ENCODE assay signal across 8 mouse cellular contexts in the genomic region with DNA sequence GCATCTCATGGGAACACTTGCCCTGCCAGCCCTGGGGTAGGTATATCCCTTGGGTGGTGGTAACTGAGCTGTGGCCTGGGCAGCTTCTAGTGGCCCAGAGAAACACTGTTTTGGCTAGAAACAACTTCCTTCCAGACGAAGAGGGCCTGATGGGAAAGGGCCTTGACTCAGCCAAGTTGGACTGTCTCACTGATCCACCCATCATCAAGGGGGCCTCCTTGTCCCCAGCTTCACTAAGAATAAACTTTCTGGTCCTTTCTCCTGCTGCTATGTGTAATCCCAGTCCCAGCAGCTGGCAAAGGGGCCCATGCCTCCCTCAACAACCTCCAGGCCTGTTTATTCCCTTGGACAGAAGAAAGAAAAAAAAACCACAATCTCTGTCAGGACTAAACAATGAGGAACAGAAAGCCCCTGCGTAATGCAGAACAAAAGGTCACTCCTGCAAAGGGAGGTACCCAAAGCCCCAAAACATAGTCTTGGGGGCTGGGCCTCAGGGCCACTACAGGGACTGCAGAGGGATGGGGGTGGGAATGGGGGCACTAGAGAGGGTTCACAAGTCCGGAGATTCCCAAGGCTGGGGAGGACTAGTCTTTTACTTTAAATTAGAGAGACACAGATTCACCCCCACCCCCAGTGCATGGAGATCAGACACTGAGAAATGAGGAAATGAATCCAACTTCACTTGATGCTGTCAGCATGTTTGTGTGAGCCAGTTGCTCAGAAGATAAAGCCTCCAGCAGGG. TPM values are rescaled to one million over a fixed set of nuclear protein-coding genes. Genes with fewer than 3 reads are reported as not detected.
DNase-seq lines count a peak whose midpoint lies in the region; ATAC-seq and TF ChIP-seq lines count a peak whose summit lies in the region.
"Had no signal": no experiment of that assay in that cellular context is flagged by ENCODE, and none has a peak within 500 bp of the region (broad histone marks: within the 10 kb centered on the region; RNA-seq: fewer than 3 reads in every experiment).

No protein-coding gene starts in this region.

- 40% methylated on average over 3 of the region's 3 CpGs for WGBS in liver, postnatal 0 days (ENCODE audit: insufficient replicate concordance)
- WGBS in stomach, postnatal 0 days = 32% methylated on average over 3 of the region's 3 CpGs
- 28% methylated on average over 3 of the region's 3 CpGs for WGBS in cerebellum, adult 2 months

- peak overlapping the region; percentile 79 for H3K27ac ChIP-seq in liver, postnatal 0 days (ENCODE audit: low read depth)
- peak overlapping the region; percentile 81 for H3K27ac ChIP-seq in stomach, postnatal 0 days (replicated peaks)
- no peak overlapping the region for H3K27ac ChIP-seq in cerebellum, adult 2 months (ENCODE audit: insufficient read depth, low read length)
- H3K27ac ChIP-seq: limb, embryonic 15.5 days had no signal

- TF ChIP-seq EP300 in liver, postnatal 0 days (IDR thresholded peaks at IDR 0.05; ENCODE audit: low read depth) = no peak
- no peak for TF ChIP-seq EP300 in stomach, postnatal 0 days (optimal IDR thresholded peaks at IDR 0.05)

- peak; percentile 56 to 60 for DNase-seq in spleen, postnatal 36 days (ENCODE audit: low spot score in 2 of 2)
- no peak for DNase-seq in spleen, postnatal 10 days (ENCODE audit: low spot score in 2 of 2)
- DNase-seq in heart, adult 8-10 months (ENCODE audit: low spot score) = peak; percentile 72
- DNase-seq in liver, postnatal 0 days = no peak
- no peak for DNase-seq in stomach, postnatal 0 days (ENCODE audit: low spot score)
- DNase-seq in cerebellum, adult 2 months = no peak
- no peak for DNase-seq in adrenal gland, postnatal 25 days

- peaks cover 23% of the 10 kb centered on the region for H3K4me1 ChIP-seq in liver, postnatal 0 days (ENCODE audit: insufficient read depth)
- no peaks in the 10 kb centered on the region for H3K4me1 ChIP-seq in stomach, postnatal 0 days (replicated peaks; ENCODE audit: control insufficient read depth, insufficient read depth)
- no peaks in the 10 kb centered on the region for H3K4me1 ChIP-seq in cerebellum, adult 2 months (ENCODE audit: control insufficient read depth, insufficient read depth, low read length)

- H3K9ac ChIP-seq in liver, postnatal 0 days (replicated peaks) = no peak overlapping the region
- no peak overlapping the region for H3K9ac ChIP-seq in stomach, postnatal 0 days (ENCODE audit: low read length)
- H3K9ac ChIP-seq: limb, embryonic 15.5 days had no signal

- TF ChIP-seq POLR2A in cerebellum, adult 2 months (IDR thresholded peaks at IDR 0.05; ENCODE audit: borderline replicate concordance, insufficient read depth, low read length) = no peak

- no peak overlapping the region for H3K4me2 ChIP-seq in liver, postnatal 0 days (ENCODE audit: low read depth, low read length)
- no peak overlapping the region; the same call in 1 of the 2 replicates for H3K4me2 ChIP-seq in stomach, postnatal 0 days (replicated peaks; ENCODE audit: low read depth)
- H3K4me2 ChIP-seq: limb, embryonic 15.5 days had no signal

- 0 out of 2 replicates have a peak, but pooled peaks cover 8% of the 10 kb centered on the region for H3K36me3 ChIP-seq in liver, postnatal 0 days (replicated peaks; ENCODE audit: insufficient read depth, low read length)
- no peaks in the 10 kb centered on the region for H3K36me3 ChIP-seq in stomach, postnatal 0 days (ENCODE audit: control insufficient read depth, insufficient read depth, low read length)
- H3K36me3 ChIP-seq: limb, embryonic 15.5 days had no signal

- no peak overlapping the region for H3K4me3 ChIP-seq in liver, postnatal 0 days (ENCODE audit: low read depth, low read length)
- no peak overlapping the region for H3K4me3 ChIP-seq in stomach, postnatal 0 days (ENCODE audit: low read depth, low read length)
- no peak overlapping the region for H3K4me3 ChIP-seq in cerebellum, adult 2 months (replicated peaks; ENCODE audit: insufficient read depth, low read depth, low read length)
- H3K4me3 ChIP-seq: limb, embryonic 15.5 days had no signal

- ATAC-seq in liver, postnatal 0 days = peak; percentile 59
- ATAC-seq in stomach, postnatal 0 days (ENCODE audit: low FRiP score, low TSS enrichment) = peak; percentile 30; the same call in 1 of the 2 replicates

- no peaks in the 10 kb centered on the region for H3K27me3 ChIP-seq in liver, postnatal 0 days (ENCODE audit: insufficient read depth, low read length)
- H3K27me3 ChIP-seq in stomach, postnatal 0 days (ENCODE audit: control insufficient read depth, insufficient read depth, low read length) = no peaks in the 10 kb centered on the region
- no peaks in the 10 kb centered on the region for H3K27me3 ChIP-seq in cerebellum, adult 2 months (ENCODE audit: control insufficient read depth, insufficient read depth, low read length)
- H3K27me3 ChIP-seq: limb, embryonic 15.5 days had no signal

- TF ChIP-seq CTCF in liver, postnatal 0 days (IDR thresholded peaks at IDR 0.05; ENCODE audit: low read depth) = no peak
- no peak for TF ChIP-seq CTCF in stomach, postnatal 0 days (IDR thresholded peaks at IDR 0.05; ENCODE audit: low read depth)
- TF ChIP-seq CTCF in cerebellum, adult 2 months (IDR thresholded peaks at IDR 0.05; ENCODE audit: borderline replicate concordance, insufficient read depth, low read depth, low read length) = no peak

- H3K9me3 ChIP-seq in liver, postnatal 0 days (ENCODE audit: low read length) = no peaks in the 10 kb centered on the region
- H3K9me3 ChIP-seq in stomach, postnatal 0 days (ENCODE audit: control insufficient read depth, low read length) = no peaks in the 10 kb centered on the region
- H3K9me3 ChIP-seq: limb, embryonic 15.5 days had no signal

RNA-seq across cellular contexts. Expression of gene Tnfrsf1b, which starts 13.0 kb away (rescaled TPM):
- 1 to 10 TPM; 4.6 to 7.7 (median 5.3) TPM for total RNA-seq in heart, adult 8-10 months (2022)
- 7.2 and 9.4 TPM in 2 replicates for polyA plus RNA-seq in liver, postnatal 0 days (2015; fragmentation: Nextera tagmentation; extraction: Ambion mirVana)
- polyA plus RNA-seq in stomach, postnatal 0 days (2015; fragmentation: Nextera tagmentation; extraction: Ambion mirVana) = 5.4 and 6.0 TPM in 2 replicates
- 1.6 and 1.7 TPM in 2 replicates for polyA plus RNA-seq in cerebellum, adult 2 months (2012; rRNA removed)
- 4.9 and 7.2 TPM in 2 replicates for total RNA-seq in adrenal gland, postnatal 25 days (2021)

RNA-seq across cellular contexts. Expression of gene Vps13d, which starts 38.9 kb away (rescaled TPM):
- total RNA-seq in heart, adult 8-10 months (2022) = 10 to 100 TPM; 76.7 to 88.3 (median 79.4) TPM
- polyA plus RNA-seq in liver, postnatal 0 days (2015; fragmentation: Nextera tagmentation; extraction: Ambion mirVana) = 6.6 and 7.0 TPM in 2 replicates
- 7.2 and 8.1 TPM in 2 replicates for polyA plus RNA-seq in stomach, postnatal 0 days (2015; fragmentation: Nextera tagmentation; extraction: Ambion mirVana)
- polyA plus RNA-seq in cerebellum, adult 2 months (2012; rRNA removed) = 45.9 and 51.9 TPM in 2 replicates
- 63.1 and 73.1 TPM in 2 replicates for total RNA-seq in adrenal gland, postnatal 25 days (2021)

Comparison
In these comparisons a context has a peak if more than half of its experiments do, and no peak if none do; other contexts are left out.
1. DNase-seq: peak in spleen, postnatal 36 days (2 of 2) and heart, adult 8-10 months (single experiment); none in spleen, postnatal 10 days (0 of 2), liver, postnatal 0 days (single experiment), stomach, postnatal 0 days (single experiment), cerebellum, adult 2 months (0 of 2) and adrenal gland, postnatal 25 days (single experiment).